Mouse (Mus musculus): ENCODE results near the gene Mapk9.

DNA sequence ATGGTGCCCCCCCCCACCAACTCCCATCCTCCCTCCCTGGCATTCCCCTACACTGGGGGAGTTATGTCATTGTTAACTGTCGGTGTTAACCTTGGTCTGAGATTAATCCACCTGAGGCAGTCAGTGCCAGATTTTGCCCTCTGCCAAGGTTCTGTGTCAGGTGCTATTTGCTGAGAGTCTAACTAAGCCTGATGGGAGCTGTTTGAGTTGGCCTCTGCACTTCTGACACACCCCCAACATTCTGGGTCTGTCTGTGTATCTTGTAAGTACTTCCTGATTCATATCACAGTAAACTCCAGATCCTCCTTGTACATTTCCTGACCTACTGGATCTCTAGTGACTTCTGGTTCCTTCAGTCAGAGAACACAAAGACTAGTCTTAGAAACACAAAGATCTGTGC is 5.9 kb upstream of the Mapk9 start:
- no peak for TF ChIP-seq CTCF (IDR thresholded peaks at IDR 0.05; ENCODE audit: low read depth, low read length)
- no peak for TF ChIP-seq POLR2AphosphoS5 (IDR thresholded peaks at IDR 0.05; ENCODE audit: insufficient replicate concordance, low read depth, low read length)

Data from G1E (cell line).